In genomic region chr6:28421469-28422000, GRCm38 (mm10) we compare ENCODE assay signal across 8 mouse cellular contexts. TPM values are rescaled to one million over a fixed set of nuclear protein-coding genes. Genes with fewer than 3 reads are reported as not detected.
A peak's percentile ranks its signal among the peaks of the same experiment; 100 is the strongest.
DNase-seq lines count a peak whose midpoint lies in the region; ATAC-seq lines count a peak whose summit lies in the region.

No protein-coding gene starts in this region.

- peak; percentile 96 for DNase-seq in c-Kit-negative CD71-positive TER-119-positive erythroid progenitor cells, embryonic 14.5 days (ENCODE audit: low read depth, low spot score)
- DNase-seq in fibroblast of lung, adult 2 months (ENCODE audit: low read depth) = peak; percentile 98
- peak; percentile 96 for DNase-seq in kidney, postnatal 14 days
- peak; percentile 94 for DNase-seq in liver, embryonic 13.5 days
- peak; percentile 90 for DNase-seq in neural tube, embryonic 10.5 days (ENCODE audit: extremely low spot score, low spot score)

- no peaks in the 10 kb centered on the region for H3K27me3 ChIP-seq in heart, embryonic 14.5 days (ENCODE audit: control insufficient read depth, insufficient read depth, low read length)
- no peaks in the 10 kb centered on the region for H3K27me3 ChIP-seq in liver, embryonic 13.5 days
- H3K27me3 ChIP-seq in stomach, embryonic 16.5 days (ENCODE audit: control insufficient read depth, insufficient read depth, low read length) = no peaks in the 10 kb centered on the region

- no peaks in the 10 kb centered on the region for H3K9me3 ChIP-seq in heart, embryonic 14.5 days (ENCODE audit: control insufficient read depth, low read length)
- no peaks in the 10 kb centered on the region for H3K9me3 ChIP-seq in liver, embryonic 13.5 days (replicated peaks)
- no peaks in the 10 kb centered on the region for H3K9me3 ChIP-seq in stomach, embryonic 16.5 days (replicated peaks; ENCODE audit: control insufficient read depth, low read length)

- H3K9ac ChIP-seq in heart, embryonic 14.5 days (ENCODE audit: low read length) = peak overlapping the region; percentile 80
- peak overlapping the region; percentile 91 for H3K9ac ChIP-seq in liver, embryonic 13.5 days
- H3K9ac ChIP-seq in stomach, embryonic 16.5 days (ENCODE audit: low read length) = peak overlapping the region; percentile 91

- 1% methylated on average over 27 of the region's 27 CpGs for WGBS in heart, embryonic 14.5 days
- WGBS in liver, embryonic 13.5 days (ENCODE audit: insufficient replicate concordance) = 0% methylated on average over 27 of the region's 27 CpGs
- WGBS in stomach, embryonic 16.5 days = under 1% methylated on average over 27 of the region's 27 CpGs

- peak; percentile 92 for ATAC-seq in CD4-positive, CD25-positive, alpha-beta regulatory T cell, adult 4 months
- ATAC-seq in heart, embryonic 14.5 days (ENCODE audit: insufficient number of reproducible peaks, insufficient read depth, low FRiP score, low read depth) = peak; percentile 70
- ATAC-seq in liver, embryonic 13.5 days (ENCODE audit: low read depth) = peak; percentile 90
- peak; percentile 95 for ATAC-seq in stomach, embryonic 16.5 days (ENCODE audit: insufficient read depth, low FRiP score)

- H3K4me2 ChIP-seq in heart, embryonic 14.5 days (ENCODE audit: low read length) = peak overlapping the region; percentile 81
- peak overlapping the region; percentile 95 for H3K4me2 ChIP-seq in liver, embryonic 13.5 days
- peak overlapping the region; percentile 92 for H3K4me2 ChIP-seq in stomach, embryonic 16.5 days (ENCODE audit: low read depth, low read length)

- peak overlapping the region; percentile 71 for H3K4me3 ChIP-seq in heart, embryonic 14.5 days (ENCODE audit: control insufficient read depth in 1 of 2, insufficient read depth in 1 of 2, low read depth in 1 of 2, low read length in 2 of 2)
- peak overlapping the region; percentile 75 for H3K4me3 ChIP-seq in liver, embryonic 13.5 days (replicated peaks)
- H3K4me3 ChIP-seq in stomach, embryonic 16.5 days (replicated peaks; ENCODE audit: low read length) = peak overlapping the region; percentile 90

- peaks cover 21 to 48% of the 10 kb centered on the region in 2 experiments for H3K4me1 ChIP-seq in heart, embryonic 14.5 days (ENCODE audit: control insufficient read depth in 2 of 2, insufficient read depth in 2 of 2, low read length in 2 of 2)
- peaks cover 65% of the 10 kb centered on the region for H3K4me1 ChIP-seq in liver, embryonic 13.5 days (replicated peaks)
- H3K4me1 ChIP-seq in stomach, embryonic 16.5 days (ENCODE audit: control insufficient read depth, insufficient read depth, low read length) = peaks cover 26% of the 10 kb centered on the region

- H3K27ac ChIP-seq in heart, embryonic 14.5 days (replicated peaks in 1 of 2; ENCODE audit: control insufficient read depth in 1 of 2, insufficient read depth in 1 of 2, low read depth in 2 of 2, low read length in 2 of 2) = peak overlapping the region in 1 of 2 experiments; percentile 46; a peak in 1 of 4 replicates
- H3K27ac ChIP-seq in liver, embryonic 13.5 days = peak overlapping the region; percentile 94
- H3K27ac ChIP-seq in stomach, embryonic 16.5 days (ENCODE audit: low read length) = peak overlapping the region; percentile 77

- peaks cover 45% of the 10 kb centered on the region for H3K36me3 ChIP-seq in heart, embryonic 14.5 days (ENCODE audit: control insufficient read depth, insufficient read depth, low read length)
- peaks cover 45% of the 10 kb centered on the region for H3K36me3 ChIP-seq in liver, embryonic 13.5 days
- peaks cover 19% of the 10 kb centered on the region for H3K36me3 ChIP-seq in stomach, embryonic 16.5 days (ENCODE audit: control insufficient read depth, insufficient read depth, low read length)

RNA-seq across cellular contexts. Expression of gene Arf5, which starts 1.8 kb away (rescaled TPM):
- 10 to 100 TPM; 27.3 to 43.4 TPM for polyA plus RNA-seq in CD4-positive, CD25-positive, alpha-beta regulatory T cell, adult 4 months (2017; shearing (Covaris generic))
- 239 and 250 TPM in 2 replicates for polyA plus RNA-seq in heart, embryonic 14.5 days (2014; fragmentation: Nextera tagmentation; extraction: Ambion mirVana)
- polyA plus RNA-seq in liver, embryonic 13.5 days (2015; fragmentation: Nextera tagmentation; extraction: Ambion mirVana) = 388 and 403 TPM in 2 replicates
- 279 and 286 TPM in 2 replicates for polyA plus RNA-seq in stomach, embryonic 16.5 days (2015; fragmentation: Nextera tagmentation; extraction: Ambion mirVana)

RNA-seq across cellular contexts. Expression of gene Fscn3, which starts 6.1 kb away (rescaled TPM):
- not detected for polyA plus RNA-seq in CD4-positive, CD25-positive, alpha-beta regulatory T cell, adult 4 months (2017; shearing (Covaris generic))
- not detected in 2 replicates for polyA plus RNA-seq in heart, embryonic 14.5 days (2014; fragmentation: Nextera tagmentation; extraction: Ambion mirVana)
- polyA plus RNA-seq in liver, embryonic 13.5 days (2015; fragmentation: Nextera tagmentation; extraction: Ambion mirVana) = 0.44 and 1.2 TPM in 2 replicates
- 0.13 TPM in 1 of 2 replicates, not detected in the other for polyA plus RNA-seq in stomach, embryonic 16.5 days (2015; fragmentation: Nextera tagmentation; extraction: Ambion mirVana)

RNA-seq across cellular contexts. Expression of gene Gcc1, which starts 6.7 kb away (rescaled TPM):
- polyA plus RNA-seq in CD4-positive, CD25-positive, alpha-beta regulatory T cell, adult 4 months (2017; shearing (Covaris generic)) = 10 to 100 TPM in 1 of 2 experiments, 1 to 10 TPM in 1; 7.9 to 15.8 TPM
- polyA plus RNA-seq in heart, embryonic 14.5 days (2014; fragmentation: Nextera tagmentation; extraction: Ambion mirVana) = 4.6 and 4.9 TPM in 2 replicates
- polyA plus RNA-seq in liver, embryonic 13.5 days (2015; fragmentation: Nextera tagmentation; extraction: Ambion mirVana) = 3.7 and 4.4 TPM in 2 replicates
- polyA plus RNA-seq in stomach, embryonic 16.5 days (2015; fragmentation: Nextera tagmentation; extraction: Ambion mirVana) = 10.0 and 13.5 TPM in 2 replicates

RNA-seq across cellular contexts. Expression of gene Zfp800, which starts 23.7 kb away (rescaled TPM):
- 10 to 100 TPM; 28.8 to 36.9 TPM for polyA plus RNA-seq in CD4-positive, CD25-positive, alpha-beta regulatory T cell, adult 4 months (2017; shearing (Covaris generic))
- 15.6 and 18.2 TPM in 2 replicates for polyA plus RNA-seq in heart, embryonic 14.5 days (2014; fragmentation: Nextera tagmentation; extraction: Ambion mirVana)
- polyA plus RNA-seq in liver, embryonic 13.5 days (2015; fragmentation: Nextera tagmentation; extraction: Ambion mirVana) = 33.3 and 38.4 TPM in 2 replicates
- polyA plus RNA-seq in stomach, embryonic 16.5 days (2015; fragmentation: Nextera tagmentation; extraction: Ambion mirVana) = 15.2 and 17.6 TPM in 2 replicates

RNA-seq across cellular contexts. Expression of gene Pax4, which starts 27.6 kb away (rescaled TPM):
- not detected for polyA plus RNA-seq in CD4-positive, CD25-positive, alpha-beta regulatory T cell, adult 4 months (2017; shearing (Covaris generic))
- polyA plus RNA-seq in heart, embryonic 14.5 days (2014; fragmentation: Nextera tagmentation; extraction: Ambion mirVana) = not detected in 2 replicates
- polyA plus RNA-seq in liver, embryonic 13.5 days (2015; fragmentation: Nextera tagmentation; extraction: Ambion mirVana) = not detected in 2 replicates
- 1.1 and 1.2 TPM in 2 replicates for polyA plus RNA-seq in stomach, embryonic 16.5 days (2015; fragmentation: Nextera tagmentation; extraction: Ambion mirVana)
